Mouse (Mus musculus): ENCODE results near the gene Comt.

DNA sequence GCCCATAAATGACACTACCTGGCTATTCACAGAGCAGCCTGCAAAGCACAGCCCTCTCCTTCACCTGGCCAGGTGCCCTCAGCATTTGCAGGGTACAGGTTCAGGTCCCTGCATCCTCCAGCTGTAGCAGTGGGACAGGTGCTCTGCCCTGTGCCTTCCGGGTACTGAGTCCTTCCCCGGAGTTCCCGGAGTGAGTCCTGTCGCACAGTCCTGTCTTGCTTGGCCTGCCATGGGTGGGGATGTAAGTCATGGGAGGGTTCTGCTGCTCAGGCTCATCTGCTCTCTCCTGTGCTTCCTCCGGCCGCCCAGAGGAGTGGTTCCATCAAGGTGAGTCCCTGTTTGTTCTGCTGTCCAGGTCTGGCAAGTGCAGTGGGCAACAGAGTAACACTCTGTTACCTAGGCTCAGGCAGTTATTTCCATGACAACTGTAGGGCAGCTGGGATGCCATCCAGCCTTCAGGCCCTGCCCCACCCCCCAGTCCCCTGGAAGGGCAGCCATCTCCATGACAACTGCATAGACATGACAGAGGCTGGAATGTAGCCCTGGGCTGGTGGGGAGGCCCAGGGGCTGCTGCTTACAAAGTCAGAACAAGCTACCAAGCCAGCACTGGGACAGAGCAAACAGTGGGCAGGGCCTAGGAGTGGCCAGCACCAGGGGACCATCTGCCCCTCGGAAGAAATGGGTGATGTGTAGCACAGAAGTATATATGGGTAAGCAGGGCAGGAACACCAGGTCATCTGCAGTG is 26.0 kb downstream of the Comt start:
- no peak for TF ChIP-seq CHD2 (IDR thresholded peaks at IDR 0.05; ENCODE audit: low read depth, low read length)
- no peak for TF ChIP-seq ZNF384 (IDR thresholded peaks at IDR 0.05; ENCODE audit: low read depth, low read length)
- no peak for TF ChIP-seq HCFC1 (IDR thresholded peaks at IDR 0.05; ENCODE audit: borderline replicate concordance, insufficient read depth, low read length)
- TF ChIP-seq ZC3H11A (IDR thresholded peaks at IDR 0.05; ENCODE audit: borderline replicate concordance, low read depth, low read length): no peak
